Mouse (Mus musculus) embryo, embryonic 9.5 days (tissue): ENCODE measurements around the gene Gm10057.
"Not testable (repeated sequence)": the region's sequence is repeated elsewhere in the genome, so short reads cannot be mapped to it uniquely, and the experiment has no call there.

Experiments
- DNase-seq: peaks from one replicate; pipeline ENCODE4 v3.0.0-alpha.2; 2017; ENCODE audit errors: extremely low spot score

The Gm10057 gene

GRCm38 (mm10) chrX:154054939-154055338 lies at the start of gene Gm10057:
Gene Gm10057, minus strand, starts transcription at chrX:154055039.
- not testable (repeated sequence) for DNase-seq

GRCm38 (mm10) chrX:154033727-154034126 lies 21.1 kb downstream of the Gm10057 start, which contains the start of gene 4921511M17Rik:
Gene 4921511M17Rik, minus strand, starts transcription at chrX:154033827.
- not testable (repeated sequence) for DNase-seq

- not testable (repeated sequence) for DNase-seq
These were observed 42.3 kb downstream of the Gm10057 start, which contains the start of gene Samt1 for GRCm38 (mm10) chrX:154012540-154012939. Gene Samt1, minus strand, starts transcription at chrX:154012640.
